Mouse (Mus musculus) kidney, adult 2 months (tissue): ENCODE results near the gene Esf1.

Experiments used
- CTCF ChIP-seq: fragments of 200-500 bp; conservative IDR thresholded peaks from 2 replicates; pipeline ENCODE4 v1.5.1; 2011; ENCODE audit warnings: low read depth, mild to moderate bottlenecking, control low read depth, low read length, moderate library complexity, mixed read lengths; ENCODE audit not compliant: insufficient read depth, insufficient read length
- POLR2A ChIP-seq: fragments of 200-500 bp; IDR thresholded peaks from one replicate; pipeline ENCODE4 v1.6.1; 2011; ENCODE audit warnings: low read depth, low read length, control low read depth

DNA sequence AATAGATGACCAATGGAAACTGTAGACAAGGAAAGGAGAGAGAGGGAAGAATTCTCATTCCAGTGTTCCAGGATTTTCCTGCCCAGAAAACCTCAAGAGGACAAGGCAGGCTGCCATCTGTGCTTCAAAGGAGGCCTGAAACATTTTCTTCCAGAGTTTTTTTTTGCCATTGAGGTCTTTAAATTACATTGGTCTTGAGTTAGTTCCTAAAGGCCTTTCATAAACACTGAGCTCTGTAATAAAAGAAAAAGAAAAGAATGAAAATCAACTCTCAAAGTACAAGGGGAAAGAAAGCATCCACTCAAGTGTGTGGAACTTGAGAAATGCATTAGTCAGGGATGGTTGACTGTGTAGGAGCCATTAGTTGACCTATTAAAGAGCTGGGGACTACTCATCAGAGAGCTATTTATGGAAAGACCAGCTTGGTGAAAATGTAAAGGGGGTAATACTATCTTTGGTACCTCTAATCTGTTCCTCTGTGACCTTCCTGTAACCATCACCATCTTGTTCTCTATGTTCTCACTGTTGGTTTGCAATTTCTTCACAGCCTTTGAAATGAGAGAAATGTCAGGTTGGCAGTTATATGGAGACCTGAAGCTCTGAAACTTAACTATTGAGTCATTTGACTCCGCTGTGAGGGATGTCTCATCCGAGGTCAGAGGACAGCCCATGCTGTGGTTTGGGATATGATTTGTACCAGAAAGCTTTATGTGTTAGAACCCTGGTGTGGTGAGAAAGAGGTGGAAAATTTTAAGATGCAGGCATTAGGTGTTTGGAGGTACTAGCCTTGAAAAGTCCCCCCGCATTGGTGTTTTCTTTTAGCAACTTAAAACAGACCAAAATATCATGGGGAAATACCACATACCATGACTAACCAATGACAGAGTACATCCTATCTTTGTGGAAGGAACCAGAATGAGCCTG, 69.6 kb downstream of the Esf1 start:
- TF ChIP-seq CTCF, result no peak
- TF ChIP-seq POLR2A, result no peak
